Mouse (Mus musculus) T-helper 17 cell (primary cell): ENCODE data around the gene Soga1.

Experiments used
- in situ Hi-C, 2 experiments: fragments of 300-600 bp; cut with MboI, MseI; formaldehyde crosslinking; loops; 1 replicate in 1 of 2; 2 replicates in 1 of 2; pipeline ENCODE4 v1.15.1; 2025; ENCODE audit warnings: high pct_unique_total_duplicates in 2 of 2

Soga1 gene

GRCm38 (mm10) chr2:157041421-157041820 lies 37.6 kb downstream of the Soga1 start:
- in situ Hi-C loops = no loop called here

- in situ Hi-C loops = no loop called here
These were observed 38.4 kb downstream of the Soga1 start for GRCm38 (mm10) chr2:157040649-157041046.

GRCm38 (mm10) chr2:157039900-157040648 lies 39.0 kb downstream of the Soga1 start:
- in situ Hi-C loops = no loop called here

- in situ Hi-C loops = no loop called here
These were observed 41.8 kb downstream of the Soga1 start for GRCm38 (mm10) chr2:157037303-157037702.

- in situ Hi-C loops = no loop called here
These were observed 42.7 kb downstream of the Soga1 start for GRCm38 (mm10) chr2:157036400-157036799.

GRCm38 (mm10) chr2:157035371-157035770 lies 43.7 kb downstream of the Soga1 start:
- in situ Hi-C loops = no loop called here

GRCm38 (mm10) chr2:157030804-157031203 lies 48.2 kb downstream of the Soga1 start:
- in situ Hi-C loops = no loop called here

GRCm38 (mm10) chr2:157028261-157028660 lies 50.8 kb downstream of the Soga1 start:
- in situ Hi-C loops = no loop called here

GRCm38 (mm10) chr2:157027106-157028008 lies 51.7 kb downstream of the Soga1 start:
- in situ Hi-C loops = no loop called here

GRCm38 (mm10) chr2:157021156-157021555 lies 57.9 kb downstream of the Soga1 start:
- in situ Hi-C loops = no loop called here

- in situ Hi-C loops = no loop called here
These were observed 59.8 kb downstream of the Soga1 start for GRCm38 (mm10) chr2:157019228-157019627.

- in situ Hi-C loops = no loop called here
These were observed 62.4 kb downstream of the Soga1 start for GRCm38 (mm10) chr2:157016529-157017270.

- in situ Hi-C loops = no loop called here
These were observed 66.7 kb downstream of the Soga1 start for GRCm38 (mm10) chr2:157012341-157012740.

- in situ Hi-C loops = no loop called here
These were observed 68.3 kb downstream of the Soga1 start for GRCm38 (mm10) chr2:157010634-157011310.

- in situ Hi-C loops = no loop called here
These were observed 68.9 kb downstream of the Soga1 start for GRCm38 (mm10) chr2:157010121-157010520.

GRCm38 (mm10) chr2:157008509-157008908 lies 70.5 kb downstream of the Soga1 start:
- in situ Hi-C loops = no loop called here

GRCm38 (mm10) chr2:157007234-157007596 lies 71.8 kb downstream of the Soga1 start:
- in situ Hi-C loops = no loop called here

- in situ Hi-C loops = no loop called here
These were observed 72.4 kb downstream of the Soga1 start, which contains the start of gene Dsn1 for GRCm38 (mm10) chr2:157006511-157007233. Gene Dsn1, minus strand, starts transcription at chr2:157007154.

GRCm38 (mm10) chr2:157002321-157002720 lies 76.7 kb downstream of the Soga1 start:
- in situ Hi-C loops = no loop called here

- in situ Hi-C loops = no loop called here
These were observed 80.8 kb downstream of the Soga1 start for GRCm38 (mm10) chr2:156998263-156998662.

GRCm38 (mm10) chr2:156996576-156996975 lies 82.5 kb downstream of the Soga1 start:
- in situ Hi-C loops = no loop called here
